Mouse (Mus musculus) ES-E14 (cell line): Measurements from ENCODE around the gene Ect2.

Experiments
- CHD2 ChIP-seq: IDR thresholded peaks from 2 replicates; pipeline ENCODE4 v1.6.1; 2014; ENCODE audit warnings: mild to moderate bottlenecking, low read depth, low read length, inconsistent platforms
- HCFC1 ChIP-seq: IDR thresholded peaks from 2 replicates; pipeline ENCODE4 v1.6.1; 2012; ENCODE audit warnings: low read length, inconsistent platforms, borderline replicate concordance; ENCODE audit not compliant: insufficient read depth
- MAFK ChIP-seq: IDR thresholded peaks from 2 replicates; pipeline ENCODE4 v1.6.1; 2014; ENCODE audit warnings: mild to moderate bottlenecking, low read depth, low read length, inconsistent platforms; ENCODE audit not compliant: insufficient read depth
- ZC3H11A ChIP-seq: IDR thresholded peaks from 2 replicates; pipeline ENCODE4 v1.6.1; 2012; ENCODE audit warnings: low read depth, mild to moderate bottlenecking, inconsistent platforms, low read length, borderline replicate concordance
- ZNF384 ChIP-seq: IDR thresholded peaks from 2 replicates; pipeline ENCODE4 v1.6.1; 2012; ENCODE audit warnings: low read depth, low read length, inconsistent platforms

DNA sequence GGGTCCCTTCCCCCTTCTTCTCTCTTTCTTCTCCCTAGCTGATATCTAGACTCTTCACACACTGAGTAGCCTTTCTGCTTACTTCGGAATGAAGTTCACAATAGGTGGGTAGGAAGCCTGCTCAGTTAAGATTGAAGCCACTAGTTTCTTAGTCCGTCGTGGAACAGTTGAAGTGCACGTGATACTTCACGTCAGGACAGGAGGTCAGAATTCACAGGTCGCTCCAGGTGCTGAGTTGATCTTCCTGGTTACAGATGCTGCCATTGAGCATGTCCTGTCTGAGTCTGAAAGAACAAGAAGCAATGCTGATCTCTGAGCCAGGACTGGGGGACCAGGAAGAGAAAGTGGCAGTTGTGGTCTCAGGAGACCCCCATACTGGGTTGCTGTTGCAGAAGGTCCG is 45.4 kb upstream of the Ect2 start:
- no peak for TF ChIP-seq ZNF384
- no peak for TF ChIP-seq MAFK
- TF ChIP-seq CHD2, result no peak
- TF ChIP-seq HCFC1, result no peak
- TF ChIP-seq ZC3H11A, result no peak
